8 mouse cellular contexts compared by ENCODE assay signal in the genomic region with DNA sequence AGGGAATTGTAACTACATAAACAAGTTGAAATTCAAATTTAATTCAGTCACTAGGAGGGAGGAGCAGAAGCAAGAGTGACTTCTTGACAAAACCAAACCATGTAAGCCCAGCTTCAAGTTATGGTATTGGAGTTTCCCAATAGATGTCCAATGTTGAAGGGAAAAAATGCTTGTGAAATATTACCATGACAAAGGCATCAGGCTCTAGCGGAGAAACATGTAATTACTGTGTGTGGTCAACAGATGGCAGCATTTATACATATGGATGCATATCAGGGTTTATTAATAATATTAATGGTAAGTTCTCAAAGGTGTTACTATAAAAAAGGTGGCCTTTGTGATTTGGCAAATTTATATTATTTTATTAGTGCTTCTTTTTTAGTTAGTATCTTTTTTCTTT. TPM values are rescaled to one million over a fixed set of nuclear protein-coding genes. Genes with fewer than 3 reads are reported as not detected.
A peak's percentile ranks its signal among the peaks of the same experiment; 100 is the strongest.
DNase-seq lines count a peak whose midpoint lies in the region; ATAC-seq lines count a peak whose summit lies in the region.

No protein-coding gene starts in this region.

- DNase-seq in gastrocnemius, adult 18-20 months (ENCODE audit: low spot score) = peak; percentile 39
- DNase-seq in gastrocnemius, postnatal 10 days = no peak
- peak; percentile 2 for DNase-seq in ovary, postnatal 14 days (ENCODE audit: low spot score)
- DNase-seq in ovary, adult 18-20 months (ENCODE audit: low spot score) = no peak
- peak; percentile 2 for DNase-seq in c-Kit-positive CD71-positive TER-119-negative erythroid progenitor cells, embryonic 14.5 days (ENCODE audit: low read depth)
- peak; percentile 45 for DNase-seq in forelimb bud, embryonic 11.5 days (ENCODE audit: low read depth, low spot score)
- no peak for DNase-seq in natural killer cell, adult 2 months (ENCODE audit: low spot score in 2 of 2)

- peak; percentile 96 for ATAC-seq in megakaryocyte progenitor cell, adult 5-6 weeks (replicated peaks; ENCODE audit: poor library complexity)

RNA-seq across cellular contexts. Expression of gene Asic5, which starts 13.9 kb away (rescaled TPM):
- total RNA-seq in gastrocnemius, adult 18-20 months (2021) = not detected
- not detected for total RNA-seq in gastrocnemius, postnatal 10 days (2021)
- total RNA-seq in megakaryocyte progenitor cell, adult 5-6 weeks (2015) = not detected in 2 replicates
- not detected in 2 replicates for total RNA-seq in megakaryocyte progenitor cell, adult 5-6 weeks (2017)

RNA-seq across cellular contexts. Expression of gene Tdo2, which starts 20.0 kb away (rescaled TPM):
- total RNA-seq in gastrocnemius, adult 18-20 months (2021) = under 1 TPM in 1 of 2 experiments, not detected in 1; 0.71 TPM
- total RNA-seq in gastrocnemius, postnatal 10 days (2021) = not detected
- not detected in 2 replicates for total RNA-seq in megakaryocyte progenitor cell, adult 5-6 weeks (2015)
- total RNA-seq in megakaryocyte progenitor cell, adult 5-6 weeks (2017) = not detected in 2 replicates

Comparison
In these comparisons a context has a peak if more than half of its experiments do, and no peak if none do; other contexts are left out.
1. DNase-seq: peak in gastrocnemius, adult 18-20 months (single experiment), ovary, postnatal 14 days (single experiment), c-Kit-positive CD71-positive TER-119-negative erythroid progenitor cells, embryonic 14.5 days (single experiment) and forelimb bud, embryonic 11.5 days (single experiment); none in gastrocnemius, postnatal 10 days (single experiment), ovary, adult 18-20 months (single experiment) and natural killer cell, adult 2 months (0 of 2).